Mouse (Mus musculus) brain, embryonic 14.5 days (tissue): ENCODE results near the gene Calml4.

Source experiments
- CTCF ChIP-seq: fragments of 200-500 bp; IDR thresholded peaks from 2 replicates; pipeline ENCODE4 v1.5.1; 2012; ENCODE audit warnings: inconsistent platforms, mild to moderate bottlenecking, moderate library complexity, borderline replicate concordance; ENCODE audit not compliant: insufficient read depth, insufficient read length; ENCODE audit errors: extremely low read depth
- POLR2A ChIP-seq: fragments of 200-500 bp; IDR thresholded peaks from 2 replicates; pipeline ENCODE4 v1.6.1; 2012; ENCODE audit warnings: mild to moderate bottlenecking, inconsistent platforms, borderline replicate concordance; ENCODE audit not compliant: poor library complexity, insufficient read depth, insufficient read length, severe bottlenecking; ENCODE audit errors: extremely low read depth

DNA sequence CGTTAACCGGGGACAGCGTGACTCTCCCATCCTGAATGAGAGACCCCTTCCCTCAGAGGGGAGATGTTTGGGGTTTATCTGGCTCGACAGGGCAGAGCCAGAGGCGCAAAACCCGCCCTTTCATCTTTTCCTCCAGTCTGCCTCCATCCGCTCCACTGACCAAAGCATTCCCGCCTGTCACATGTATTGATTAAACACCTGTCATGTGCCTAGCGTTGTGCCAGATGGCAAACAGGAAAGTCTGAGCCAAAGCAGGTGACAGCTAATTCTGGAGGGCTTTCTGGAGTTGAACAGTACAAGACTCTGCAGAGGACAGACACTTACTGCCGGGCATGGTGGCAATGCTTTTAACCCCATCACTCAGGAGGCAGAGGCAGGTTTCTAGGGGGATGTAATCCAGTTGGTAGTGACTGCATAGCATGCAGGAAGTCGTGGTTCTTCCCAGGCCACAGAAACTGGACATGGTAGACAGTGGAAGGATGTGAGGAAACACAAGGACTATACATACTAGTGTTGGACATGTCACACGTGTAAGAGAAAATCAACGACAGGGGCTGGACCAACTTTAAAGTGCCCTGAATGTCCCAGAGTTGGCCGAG, 18.6 kb upstream of the Calml4 start:
- TF ChIP-seq POLR2A (no peak), CTCF (no peak)
